Mouse (Mus musculus): Measurements from ENCODE around the gene Taok2. TPM values are rescaled to one million over a fixed set of nuclear protein-coding genes. Genes with fewer than 3 reads are reported as not detected.

Gene Taok2
- polyA plus RNA-seq, 1 experiment from 2014 or later: 11.5 TPM

DNA sequence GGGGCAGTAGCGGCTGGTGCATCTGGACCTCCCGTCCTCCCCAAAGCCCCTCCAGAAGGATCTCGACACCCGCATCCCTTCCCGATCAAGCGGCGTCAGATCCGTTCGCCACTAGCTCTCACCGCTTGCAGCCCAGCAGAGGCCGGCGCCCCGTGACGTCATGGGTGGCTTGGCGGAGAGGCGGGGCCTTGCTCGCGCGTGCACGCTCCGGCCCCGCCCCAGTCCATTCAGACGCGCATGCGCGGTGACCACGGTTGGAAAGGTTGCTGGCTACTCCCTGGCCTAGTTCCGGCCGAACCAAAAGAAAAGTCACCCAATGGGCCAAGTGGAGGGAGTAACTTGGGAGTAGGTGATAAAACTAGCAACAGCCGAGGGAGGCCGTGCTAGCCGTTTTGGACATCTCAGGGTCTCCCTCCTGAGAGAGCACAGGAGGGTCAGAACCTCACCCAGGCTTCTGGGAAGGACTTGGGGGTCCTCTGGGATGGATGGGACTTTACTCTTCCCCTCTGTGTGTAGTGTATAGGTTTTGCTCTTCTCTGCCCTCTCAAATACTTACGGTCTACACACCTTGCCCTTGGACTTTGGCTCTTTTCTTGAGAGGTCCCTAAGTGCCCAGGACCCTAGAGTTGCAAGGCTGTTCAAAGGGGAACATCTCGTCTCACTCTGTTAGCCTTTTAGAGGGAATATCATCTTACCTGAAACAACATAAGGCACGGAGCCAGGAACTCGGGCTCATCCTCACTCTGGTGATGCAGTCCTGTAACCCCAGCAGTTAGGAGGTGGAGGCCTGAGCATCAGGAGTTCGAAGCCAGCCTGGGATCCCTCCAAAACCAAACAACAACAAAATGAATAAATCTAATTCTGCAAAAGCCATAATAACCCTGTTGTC, 13.8 kb upstream of the Taok2 start:
- peak overlapping the region; percentile 51; the same call in 1 of the 2 replicates for H3K27ac ChIP-seq (ENCODE audit: low read depth, low read length)
- ATAC-seq: peak; percentile 95
- H3K4me1 ChIP-seq (replicated peaks; ENCODE audit: control insufficient read depth, insufficient read depth, low read length): no peaks in the 10 kb centered on the region
- TF ChIP-seq CTCF (IDR thresholded peaks at IDR 0.05; ENCODE audit: low read depth): no peak
- H3K9ac ChIP-seq (ENCODE audit: low read depth, low read length): peak overlapping the region; percentile 38
- peak overlapping the region; percentile 84 for H3K4me2 ChIP-seq (replicated peaks; ENCODE audit: low read depth)
- H3K9me3 ChIP-seq (ENCODE audit: control insufficient read depth): no peaks in the 10 kb centered on the region
- no peaks in the 10 kb centered on the region for H3K27me3 ChIP-seq (replicated peaks; ENCODE audit: control insufficient read depth, insufficient read depth, low read length)
- no peaks in the 10 kb centered on the region; the same call in 1 of the 2 replicates for H3K36me3 ChIP-seq (ENCODE audit: control insufficient read depth, insufficient read depth)
- H3K4me3 ChIP-seq (ENCODE audit: low read depth, low read length): peak overlapping the region; percentile 55
- 11% methylated on average over 37 of the region's 37 CpGs for WGBS

DNA sequence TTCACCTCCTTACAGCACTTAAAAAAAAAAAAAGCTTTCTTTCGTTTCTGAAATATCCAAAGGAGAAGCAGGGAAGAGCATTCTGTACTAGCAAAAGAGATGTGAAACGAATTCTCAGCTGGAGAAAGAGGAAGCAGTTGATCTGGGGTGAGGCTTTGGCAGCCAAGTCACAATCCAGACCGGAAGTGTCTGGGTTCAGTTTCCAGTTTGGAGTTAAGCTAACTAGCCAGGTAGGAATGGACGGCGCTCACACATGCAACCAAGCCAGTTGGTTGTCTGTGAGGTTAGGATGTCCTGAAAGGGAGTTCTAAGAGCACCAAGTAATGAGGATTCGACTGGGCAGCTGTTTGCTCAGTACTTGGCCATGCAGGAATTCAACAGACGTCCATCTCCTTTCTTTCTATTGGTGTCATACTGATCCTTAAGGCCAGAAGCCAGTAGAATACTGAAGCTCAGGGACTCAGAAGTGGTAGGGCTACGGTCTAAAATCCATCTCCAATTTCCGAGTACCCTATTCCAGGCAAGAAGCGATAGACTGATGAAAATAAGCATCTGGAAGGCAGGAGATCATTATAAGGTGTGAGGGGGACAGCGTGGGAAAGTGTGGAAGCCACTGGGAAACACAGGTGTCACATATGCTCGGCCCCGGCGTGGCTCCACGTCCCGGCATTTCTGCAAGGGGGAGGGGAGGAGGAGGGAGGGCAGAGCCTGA, 13.0 kb upstream of the Taok2 start:
- H3K27me3 ChIP-seq (replicated peaks; ENCODE audit: control insufficient read depth, insufficient read depth, low read length): no peaks in the 10 kb centered on the region
- H3K27ac ChIP-seq (ENCODE audit: low read depth, low read length): peak overlapping the region; percentile 30; the same call in 1 of the 2 replicates
- ATAC-seq: peak; percentile 54
- WGBS: 16% methylated on average over 16 of the region's 16 CpGs
- no peaks in the 10 kb centered on the region; the same call in 1 of the 2 replicates for H3K36me3 ChIP-seq (ENCODE audit: control insufficient read depth, insufficient read depth)
- no peaks in the 10 kb centered on the region for H3K9me3 ChIP-seq (ENCODE audit: control insufficient read depth)
- peak overlapping the region; percentile 84 for H3K4me2 ChIP-seq (replicated peaks; ENCODE audit: low read depth)
- no peak for TF ChIP-seq CTCF (IDR thresholded peaks at IDR 0.05; ENCODE audit: low read depth)
- H3K4me1 ChIP-seq (replicated peaks; ENCODE audit: control insufficient read depth, insufficient read depth, low read length): no peaks in the 10 kb centered on the region
- peak overlapping the region; percentile 38 for H3K9ac ChIP-seq (ENCODE audit: low read depth, low read length)
- H3K4me3 ChIP-seq (ENCODE audit: low read depth, low read length): peak overlapping the region; percentile 55

DNA sequence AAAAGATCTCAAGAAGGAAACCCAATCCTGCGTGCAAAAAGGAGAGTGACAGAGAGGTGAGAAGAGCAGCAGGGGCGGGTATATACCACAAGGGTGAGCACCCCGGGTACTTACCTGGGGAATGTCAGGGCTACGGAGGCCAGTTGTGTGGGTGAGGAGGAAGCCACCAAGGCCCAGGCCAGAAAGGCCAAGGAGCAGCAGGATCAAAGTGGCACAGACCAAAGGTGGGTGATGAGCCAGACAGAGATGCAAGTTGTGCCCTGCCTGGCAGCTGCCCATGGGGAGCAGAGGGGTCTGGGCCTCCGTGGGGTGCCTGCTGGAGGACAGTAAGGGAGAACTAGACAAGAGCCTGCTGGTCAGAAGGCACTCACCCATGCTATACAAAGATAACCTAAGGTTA, 12.4 kb upstream of the Taok2 start:
- Histone ChIP-seq H3K9ac (ENCODE audit: low read depth, low read length) (no peak overlapping the region), H3K4me1 (replicated peaks; ENCODE audit: control insufficient read depth, insufficient read depth, low read length) (no peaks in the 10 kb centered on the region), H3K27me3 (replicated peaks; ENCODE audit: control insufficient read depth, insufficient read depth, low read length) (no peaks in the 10 kb centered on the region), H3K36me3 (ENCODE audit: control insufficient read depth, insufficient read depth) (peaks cover under 1% of the 10 kb centered on the region; the same call in 1 of the 2 replicates), H3K9me3 (ENCODE audit: control insufficient read depth) (no peaks in the 10 kb centered on the region), H3K4me3 (ENCODE audit: low read depth, low read length) (no peak overlapping the region), H3K4me2 (replicated peaks; ENCODE audit: low read depth) (peak overlapping the region; percentile 84), H3K27ac (ENCODE audit: low read depth, low read length) (peak overlapping the region; percentile 15; the same call in 1 of the 2 replicates)
- no peak for TF ChIP-seq CTCF (IDR thresholded peaks at IDR 0.05; ENCODE audit: low read depth)
- WGBS: 87% methylated on average over 5 of the region's 5 CpGs
- ATAC-seq: no peak

DNA sequence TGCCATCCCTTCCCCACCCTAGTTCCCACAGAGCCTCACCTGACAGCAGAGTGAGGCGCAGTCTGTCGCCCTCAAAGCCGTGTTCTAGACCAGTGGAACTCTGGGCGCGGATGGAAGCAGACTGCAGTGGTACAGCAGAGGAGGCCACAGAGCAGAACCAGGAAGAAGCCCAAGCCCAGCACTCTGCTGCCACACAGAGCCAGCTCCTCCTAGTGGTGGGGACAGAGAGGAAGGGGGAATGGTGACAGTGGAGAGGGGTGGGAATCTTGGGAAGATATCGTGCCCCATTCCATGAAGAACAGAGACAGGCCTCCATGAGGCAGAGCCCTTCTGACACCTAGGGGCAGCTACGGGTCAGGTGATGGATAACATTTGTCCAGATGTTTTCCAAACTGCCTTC, 4.3 kb upstream of the Taok2 start:
- no peak overlapping the region for H3K4me3 ChIP-seq (ENCODE audit: low read depth, low read length)
- H3K4me2 ChIP-seq (replicated peaks; ENCODE audit: low read depth): no peak overlapping the region
- H3K4me1 ChIP-seq (replicated peaks; ENCODE audit: control insufficient read depth, insufficient read depth, low read length): no peaks in the 10 kb centered on the region
- H3K36me3 ChIP-seq (ENCODE audit: control insufficient read depth, insufficient read depth): peaks cover 13% of the 10 kb centered on the region
- ATAC-seq: no peak
- H3K27ac ChIP-seq (ENCODE audit: low read depth, low read length): no peak overlapping the region
- H3K9me3 ChIP-seq (ENCODE audit: control insufficient read depth): no peaks in the 10 kb centered on the region
- peak; percentile 72 for TF ChIP-seq CTCF (IDR thresholded peaks at IDR 0.05; ENCODE audit: low read depth)
- WGBS: 48% methylated on average over 7 of the region's 7 CpGs
- no peak overlapping the region for H3K9ac ChIP-seq (ENCODE audit: low read depth, low read length)
- no peaks in the 10 kb centered on the region for H3K27me3 ChIP-seq (replicated peaks; ENCODE audit: control insufficient read depth, insufficient read depth, low read length)

DNA sequence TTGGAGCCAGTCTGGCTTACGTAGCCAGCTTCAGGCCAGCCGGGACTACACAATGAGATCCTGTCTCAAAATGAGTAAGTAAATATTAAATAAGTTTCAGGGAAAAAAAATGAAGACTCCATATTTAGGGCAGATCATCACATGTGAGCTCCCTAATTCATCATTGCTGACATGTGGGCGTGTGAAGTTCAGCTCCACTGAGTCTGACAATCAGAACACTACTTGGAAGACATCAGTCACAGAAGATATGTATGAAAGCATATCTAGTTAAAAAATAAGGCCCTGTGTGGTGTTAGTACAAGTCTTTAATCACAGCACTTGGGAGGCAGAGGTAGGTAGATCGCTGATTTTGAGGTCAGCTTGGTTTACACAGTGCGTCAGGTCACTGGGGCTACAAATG, 2.8 kb upstream of the Taok2 start:
- TF ChIP-seq CTCF (IDR thresholded peaks at IDR 0.05; ENCODE audit: low read depth): no peak
- WGBS: 77% methylated on average over 5 of the region's 5 CpGs
- H3K9me3 ChIP-seq (ENCODE audit: control insufficient read depth): no peaks in the 10 kb centered on the region

DNA sequence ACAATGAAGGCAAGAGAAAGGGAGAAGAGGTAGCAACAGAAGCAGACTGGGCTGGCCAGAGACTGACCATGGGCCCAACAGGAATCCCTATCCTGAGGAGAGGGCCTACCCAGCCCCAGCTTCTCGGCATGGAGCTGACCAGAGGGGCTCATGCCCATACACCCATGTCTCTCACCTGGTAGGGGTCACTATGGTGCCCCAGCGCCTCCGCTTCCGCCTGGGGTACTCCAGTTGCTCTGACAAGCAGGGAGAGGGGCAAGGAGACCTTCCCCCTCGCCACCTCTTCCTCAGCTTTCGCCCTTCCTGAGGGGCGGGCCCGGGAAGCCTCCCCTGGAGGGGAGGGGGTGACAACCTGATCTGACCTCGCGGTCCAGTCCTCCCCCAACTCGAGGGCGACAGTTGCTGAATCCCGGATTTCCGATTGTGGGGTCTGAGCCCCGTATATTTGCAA, 747 bp downstream of the Taok2 start:
- Histone ChIP-seq H3K4me2 (replicated peaks; ENCODE audit: low read depth) (peak overlapping the region; percentile 97), H3K27ac (ENCODE audit: low read depth, low read length) (peak overlapping the region; percentile 82; the same call in 1 of the 2 replicates), H3K4me1 (replicated peaks; ENCODE audit: control insufficient read depth, insufficient read depth, low read length) (0 out of 2 replicates have a peak, but pooled peaks cover 5% of the 10 kb centered on the region), H3K27me3 (replicated peaks; ENCODE audit: control insufficient read depth, insufficient read depth, low read length) (no peaks in the 10 kb centered on the region), H3K9ac (ENCODE audit: low read depth, low read length) (peak overlapping the region; percentile 86), H3K4me3 (ENCODE audit: low read depth, low read length) (peak overlapping the region; percentile 82), H3K9me3 (ENCODE audit: control insufficient read depth) (no peaks in the 10 kb centered on the region), H3K36me3 (ENCODE audit: control insufficient read depth, insufficient read depth) (peaks cover 24% of the 10 kb centered on the region; the same call in 1 of the 2 replicates)
- under 1% methylated on average over 15 of the region's 15 CpGs for WGBS
- ATAC-seq: no peak
- no peak for TF ChIP-seq CTCF (IDR thresholded peaks at IDR 0.05; ENCODE audit: low read depth)

More for the DNA sequence above, 2.8 kb upstream of the Taok2 start:
- ATAC-seq: no peak
- Histone ChIP-seq H3K4me3 (ENCODE audit: low read depth, low read length) (no peak overlapping the region), H3K4me2 (replicated peaks; ENCODE audit: low read depth) (no peak overlapping the region), H3K9ac (ENCODE audit: low read depth, low read length) (no peak overlapping the region), H3K27ac (ENCODE audit: low read depth, low read length) (no peak overlapping the region), H3K27me3 (replicated peaks; ENCODE audit: control insufficient read depth, insufficient read depth, low read length) (no peaks in the 10 kb centered on the region), H3K36me3 (ENCODE audit: control insufficient read depth, insufficient read depth) (peaks cover 13% of the 10 kb centered on the region), H3K4me1 (replicated peaks; ENCODE audit: control insufficient read depth, insufficient read depth, low read length) (0 out of 2 replicates have a peak, but pooled peaks cover 5% of the 10 kb centered on the region)
